ENCODE assay signal across 14 mouse cellular contexts in genomic region chr13:47148573-47148972, GRCm38 (mm10). TPM values are rescaled to one million over a fixed set of nuclear protein-coding genes. Genes with fewer than 3 reads are reported as not detected.
DNase-seq lines count a peak whose midpoint lies in the region; ATAC-seq and TF ChIP-seq lines count a peak whose summit lies in the region.
"Had no signal": no experiment of that assay in that cellular context is flagged by ENCODE, and none has a peak within 500 bp of the region (broad histone marks: within the 10 kb centered on the region; RNA-seq: fewer than 3 reads in every experiment).

No protein-coding gene starts in this region.

- no peak overlapping the region for H3K9ac ChIP-seq in liver, postnatal 0 days (replicated peaks)
- H3K9ac ChIP-seq in liver, embryonic 11.5 days (ENCODE audit: low read depth, low read length), result no peak overlapping the region
- H3K9ac ChIP-seq in stomach, embryonic 15.5 days, result no peak overlapping the region
- H3K9ac ChIP-seq in forebrain, embryonic 11.5 days (ENCODE audit: low read length), result no peak overlapping the region
- H3K9ac ChIP-seq in kidney, embryonic 14.5 days (ENCODE audit: low read depth, low read length), result no peak overlapping the region
- H3K9ac ChIP-seq: forebrain, embryonic 12.5 days; hindbrain, embryonic 14.5 days; limb, embryonic 13.5 days had no signal

- H3K27me3 ChIP-seq in liver, postnatal 0 days (ENCODE audit: insufficient read depth, low read length), result no peaks in the 10 kb centered on the region
- no peaks in the 10 kb centered on the region for H3K27me3 ChIP-seq in liver, embryonic 11.5 days (replicated peaks; ENCODE audit: control insufficient read depth, insufficient read depth, low read length)
- 0 out of 2 replicates have a peak, but pooled peaks cover 2% of the 10 kb centered on the region for H3K27me3 ChIP-seq in stomach, embryonic 15.5 days (replicated peaks)
- H3K27me3 ChIP-seq in forebrain, embryonic 11.5 days (ENCODE audit: control insufficient read depth, insufficient read depth, low read length), result no peaks in the 10 kb centered on the region
- H3K27me3 ChIP-seq in kidney, embryonic 14.5 days (ENCODE audit: control insufficient read depth, insufficient read depth, low read length), result no peaks in the 10 kb centered on the region
- H3K27me3 ChIP-seq: forebrain, embryonic 12.5 days; limb, embryonic 13.5 days had no signal

- H3K4me3 ChIP-seq in liver, postnatal 0 days (ENCODE audit: low read depth, low read length), result no peak overlapping the region
- H3K4me3 ChIP-seq in liver, embryonic 11.5 days (ENCODE audit: low read depth, low read length), result no peak overlapping the region
- H3K4me3 ChIP-seq in stomach, embryonic 15.5 days (replicated peaks), result no peak overlapping the region
- H3K4me3 ChIP-seq in forebrain, embryonic 11.5 days (ENCODE audit: low read depth, low read length), result no peak overlapping the region
- no peak overlapping the region for H3K4me3 ChIP-seq in kidney, embryonic 14.5 days (ENCODE audit: low read length)
- H3K4me3 ChIP-seq: forebrain, embryonic 12.5 days; limb, embryonic 13.5 days; myocyte had no signal

- H3K36me3 ChIP-seq in liver, postnatal 0 days (replicated peaks; ENCODE audit: insufficient read depth, low read length), result no peaks in the 10 kb centered on the region
- no peaks in the 10 kb centered on the region for H3K36me3 ChIP-seq in liver, embryonic 11.5 days (ENCODE audit: control insufficient read depth, insufficient read depth, low read length)
- no peaks in the 10 kb centered on the region for H3K36me3 ChIP-seq in stomach, embryonic 15.5 days
- H3K36me3 ChIP-seq in forebrain, embryonic 11.5 days (ENCODE audit: control insufficient read depth, insufficient read depth, low read length), result no peaks in the 10 kb centered on the region
- H3K36me3 ChIP-seq in kidney, embryonic 14.5 days (ENCODE audit: control insufficient read depth, insufficient read depth, low read length), result no peaks in the 10 kb centered on the region
- H3K36me3 ChIP-seq: forebrain, embryonic 12.5 days; limb, embryonic 13.5 days had no signal

- H3K4me2 ChIP-seq in liver, postnatal 0 days (ENCODE audit: low read depth, low read length), result no peak overlapping the region
- H3K4me2 ChIP-seq in liver, embryonic 11.5 days, result no peak overlapping the region; the same call in 1 of the 2 replicates
- H3K4me2 ChIP-seq in stomach, embryonic 15.5 days, result no peak overlapping the region
- no peak overlapping the region for H3K4me2 ChIP-seq in forebrain, embryonic 11.5 days (ENCODE audit: low read depth, low read length, severe bottlenecking)
- H3K4me2 ChIP-seq in kidney, embryonic 14.5 days (replicated peaks; ENCODE audit: low read depth, low read length), result no peak overlapping the region
- H3K4me2 ChIP-seq: forebrain, embryonic 12.5 days; hindbrain, embryonic 14.5 days; limb, embryonic 13.5 days had no signal

- no peaks in the 10 kb centered on the region for H3K9me3 ChIP-seq in liver, postnatal 0 days (ENCODE audit: low read length)
- no peaks in the 10 kb centered on the region for H3K9me3 ChIP-seq in liver, embryonic 11.5 days (ENCODE audit: control insufficient read depth, low read length)
- no peaks in the 10 kb centered on the region for H3K9me3 ChIP-seq in stomach, embryonic 15.5 days
- no peaks in the 10 kb centered on the region for H3K9me3 ChIP-seq in forebrain, embryonic 11.5 days (ENCODE audit: control insufficient read depth, low read length)
- no peaks in the 10 kb centered on the region for H3K9me3 ChIP-seq in kidney, embryonic 14.5 days (ENCODE audit: control insufficient read depth, low read length)
- H3K9me3 ChIP-seq: forebrain, embryonic 12.5 days; limb, embryonic 13.5 days had no signal

- WGBS in liver, postnatal 0 days (ENCODE audit: insufficient replicate concordance), result 65% methylated on average over 11 of the region's 11 CpGs
- 49% methylated on average over 11 of the region's 11 CpGs for WGBS in liver, embryonic 11.5 days
- WGBS in stomach, embryonic 15.5 days, result 49% methylated on average over 11 of the region's 11 CpGs
- 68% methylated on average over 11 of the region's 11 CpGs for WGBS in forebrain, embryonic 11.5 days
- 46% methylated on average over 11 of the region's 11 CpGs for WGBS in kidney, embryonic 14.5 days

- no peak for TF ChIP-seq EP300 in liver, postnatal 0 days (IDR thresholded peaks at IDR 0.05; ENCODE audit: low read depth)

- peak; percentile 42; the same call in 1 of the 2 replicates for ATAC-seq in liver, postnatal 0 days
- no peak for ATAC-seq in liver, embryonic 11.5 days (replicated peaks; ENCODE audit: low FRiP score)
- peak; percentile 43 for ATAC-seq in inflammation-experienced regulatory T-cells, adult 6 months
- 0 out of 2 replicates have a peak, but pooled peaks have one; percentile 63 for ATAC-seq in stomach, embryonic 15.5 days (ENCODE audit: insufficient read depth, low FRiP score, low read depth)
- no peak for ATAC-seq in forebrain, embryonic 11.5 days (replicated peaks; ENCODE audit: low FRiP score)
- ATAC-seq in kidney, embryonic 14.5 days (ENCODE audit: low FRiP score, low TSS enrichment), result no peak

- H3K4me1 ChIP-seq in liver, postnatal 0 days (ENCODE audit: insufficient read depth), result peaks cover 3% of the 10 kb centered on the region
- no peaks in the 10 kb centered on the region for H3K4me1 ChIP-seq in liver, embryonic 11.5 days (replicated peaks; ENCODE audit: control insufficient read depth, insufficient read depth, low read length)
- no peaks in the 10 kb centered on the region for H3K4me1 ChIP-seq in stomach, embryonic 15.5 days
- peaks cover 5% of the 10 kb centered on the region; the same call in 1 of the 2 replicates for H3K4me1 ChIP-seq in forebrain, embryonic 11.5 days (replicated peaks; ENCODE audit: control insufficient read depth, insufficient read depth, low read length)
- H3K4me1 ChIP-seq in kidney, embryonic 14.5 days (ENCODE audit: control insufficient read depth, insufficient read depth, low read length), result peaks cover 4% of the 10 kb centered on the region; the same call in 1 of the 2 replicates

- no peak for DNase-seq in liver, postnatal 0 days
- no peak for DNase-seq in liver, embryonic 11.5 days (ENCODE audit: low spot score)
- peak; percentile 61 to 87 for DNase-seq in frontal cortex, postnatal 36 days (ENCODE audit: low spot score in 2 of 2)
- no peak for DNase-seq in forebrain, embryonic 11.5 days (ENCODE audit: low spot score)
- DNase-seq: adrenal gland, postnatal 10 days; embryo, embryonic 11 days; lung, postnatal 4 days had no signal

- TF ChIP-seq CTCF in liver, postnatal 0 days (IDR thresholded peaks at IDR 0.05; ENCODE audit: low read depth), result no peak

- H3K27ac ChIP-seq in liver, postnatal 0 days (ENCODE audit: low read depth), result peak overlapping the region; percentile 83; the same call in 1 of the 2 replicates
- H3K27ac ChIP-seq in liver, embryonic 11.5 days (ENCODE audit: low read depth, low read length), result no peak overlapping the region
- no peak overlapping the region for H3K27ac ChIP-seq in stomach, embryonic 15.5 days
- no peak overlapping the region for H3K27ac ChIP-seq in forebrain, embryonic 11.5 days (ENCODE audit: low read depth, low read length)
- no peak overlapping the region for H3K27ac ChIP-seq in kidney, embryonic 14.5 days (ENCODE audit: low read depth, low read length)
- H3K27ac ChIP-seq: forebrain, embryonic 12.5 days; hindbrain, embryonic 14.5 days; limb, embryonic 13.5 days had no signal

RNA-seq across cellular contexts. Expression of gene Rnf144b, which starts 26.1 kb away (rescaled TPM):
- polyA plus RNA-seq in liver, postnatal 0 days (2015; fragmentation: Nextera tagmentation; extraction: Ambion mirVana), result 4.3 and 6.3 TPM in 2 replicates
- 0.55 and 0.90 TPM in 2 replicates for polyA plus RNA-seq in liver, embryonic 11.5 days (2014; fragmentation: Nextera tagmentation; extraction: Ambion mirVana)
- under 1 TPM in 1 of 3 experiments, not detected in 2; 0.18 TPM for polyA plus RNA-seq in inflammation-experienced regulatory T-cells, adult 6 months (2017; shearing (Covaris generic))
- polyA plus RNA-seq in stomach, embryonic 15.5 days (2015; fragmentation: Nextera tagmentation; extraction: Ambion mirVana), result 1.7 and 2.0 TPM in 2 replicates
- 0.73 and 0.80 TPM in 2 replicates for polyA plus RNA-seq in forebrain, embryonic 11.5 days (2014; fragmentation: Nextera tagmentation; extraction: Ambion mirVana)
- polyA plus RNA-seq in kidney, embryonic 14.5 days (2014; fragmentation: Nextera tagmentation; extraction: Ambion mirVana), result 0.90 and 0.95 TPM in 2 replicates

RNA-seq across cellular contexts. Expression of gene Dek, which starts 42.6 kb away (rescaled TPM):
- polyA plus RNA-seq in liver, postnatal 0 days (2015; fragmentation: Nextera tagmentation; extraction: Ambion mirVana), result 285 and 302 TPM in 2 replicates
- polyA plus RNA-seq in liver, embryonic 11.5 days (2014; fragmentation: Nextera tagmentation; extraction: Ambion mirVana), result 366 and 391 TPM in 2 replicates
- polyA plus RNA-seq in inflammation-experienced regulatory T-cells, adult 6 months (2017; shearing (Covaris generic)), result 100 to 1,000 TPM; 101 to 248 (median 120) TPM
- polyA plus RNA-seq in stomach, embryonic 15.5 days (2015; fragmentation: Nextera tagmentation; extraction: Ambion mirVana), result 271 and 291 TPM in 2 replicates
- polyA plus RNA-seq in forebrain, embryonic 11.5 days (2014; fragmentation: Nextera tagmentation; extraction: Ambion mirVana), result 434 and 453 TPM in 2 replicates
- 276 and 313 TPM in 2 replicates for polyA plus RNA-seq in kidney, embryonic 14.5 days (2014; fragmentation: Nextera tagmentation; extraction: Ambion mirVana)

Comparison
In these comparisons a context has a peak if more than half of its experiments do, and no peak if none do; other contexts are left out.
1. ATAC-seq: peak in liver, postnatal 0 days (single experiment), inflammation-experienced regulatory T-cells, adult 6 months (single experiment) and stomach, embryonic 15.5 days (single experiment); none in liver, embryonic 11.5 days (single experiment), forebrain, embryonic 11.5 days (single experiment) and kidney, embryonic 14.5 days (single experiment).
2. DNase-seq: peak in frontal cortex, postnatal 36 days (2 of 2); none in liver, postnatal 0 days (single experiment), liver, embryonic 11.5 days (single experiment) and forebrain, embryonic 11.5 days (single experiment).